Mouse (Mus musculus) MEL (cell line): ENCODE results near the gene Ptprk.

Experiments used
- CTCF ChIP-seq, 3 experiments: IDR thresholded peaks in 2 of 3; conservative IDR thresholded peaks in 1 of 3; 2 replicates each; pipeline ENCODE4 v1.5.1; 2011 to 2012; ENCODE audit warnings: low read length in 3 of 3, low read depth in 2 of 3, mild to moderate bottlenecking in 2 of 3, improper control_type of control experiment in 1 of 3, inconsistent platforms in 1 of 3, mixed read lengths in 1 of 3, moderate library complexity in 1 of 3; ENCODE audit not compliant: control insufficient read depth in 1 of 3, insufficient read depth in 1 of 3, poor library complexity in 1 of 3, severe bottlenecking in 1 of 3
- GATA1 ChIP-seq: IDR thresholded peaks from 2 replicates; pipeline ENCODE4 v1.6.1; 2011; ENCODE audit warnings: low read depth, low read length, improper control_type of control experiment
- MXI1 ChIP-seq: IDR thresholded peaks from 2 replicates; pipeline ENCODE4 v1.6.1; 2011; ENCODE audit warnings: mild to moderate bottlenecking, low read depth, low read length, improper control_type of control experiment
- POLR2A ChIP-seq, 2 experiments: IDR thresholded peaks; 2 replicates each; pipeline ENCODE4 v1.6.1; 2011 to 2012; ENCODE audit warnings: low read length in 2 of 2, mild to moderate bottlenecking in 2 of 2, control low read depth in 1 of 2, improper control_type of control experiment in 1 of 2, low read depth in 1 of 2, moderate library complexity in 1 of 2; ENCODE audit not compliant: control insufficient read depth in 1 of 2, insufficient read depth in 1 of 2, poor library complexity in 1 of 2
- SIN3A ChIP-seq: IDR thresholded peaks from 2 replicates; pipeline ENCODE4 v1.6.1; 2012; ENCODE audit warnings: low read length, improper control_type of control experiment, inconsistent platforms
- TBP ChIP-seq: IDR thresholded peaks from 2 replicates; pipeline ENCODE4 v1.8.0; 2011; ENCODE audit warnings: low read depth, low read length, improper control_type of control experiment
- ZMIZ1 ChIP-seq: IDR thresholded peaks from 2 replicates; pipeline ENCODE4 v1.6.1; 2012; ENCODE audit warnings: low read depth, mild to moderate bottlenecking, inconsistent platforms, low read length, improper control_type of control experiment, moderate library complexity

GRCm38 (mm10) chr10:28067997-28068396, 6.6 kb upstream of the Ptprk start:
- TF ChIP-seq GATA1: no peak
- TF ChIP-seq MXI1: no peak
- no peak for TF ChIP-seq SIN3A
- no peak for TF ChIP-seq ZMIZ1
- no peak for TF ChIP-seq TBP
- no peak for TF ChIP-seq POLR2A (IDR thresholded peaks at IDR 0.05; ENCODE audit: control insufficient read depth in 1 of 2, insufficient read depth in 1 of 2, low read depth in 1 of 2, low read length in 2 of 2, poor library complexity in 1 of 2)
- no peak for TF ChIP-seq CTCF (IDR thresholded peaks at IDR 0.05 in 2 of 3, conservative IDR thresholded peaks at IDR 0.05 in 1 of 3; ENCODE audit: control insufficient read depth in 1 of 3, insufficient read depth in 1 of 3, low read depth in 2 of 3, low read length in 3 of 3, poor library complexity in 1 of 3, severe bottlenecking in 1 of 3)
